Mouse (Mus musculus): ENCODE measurements around the gene Lhx5.

DNA sequence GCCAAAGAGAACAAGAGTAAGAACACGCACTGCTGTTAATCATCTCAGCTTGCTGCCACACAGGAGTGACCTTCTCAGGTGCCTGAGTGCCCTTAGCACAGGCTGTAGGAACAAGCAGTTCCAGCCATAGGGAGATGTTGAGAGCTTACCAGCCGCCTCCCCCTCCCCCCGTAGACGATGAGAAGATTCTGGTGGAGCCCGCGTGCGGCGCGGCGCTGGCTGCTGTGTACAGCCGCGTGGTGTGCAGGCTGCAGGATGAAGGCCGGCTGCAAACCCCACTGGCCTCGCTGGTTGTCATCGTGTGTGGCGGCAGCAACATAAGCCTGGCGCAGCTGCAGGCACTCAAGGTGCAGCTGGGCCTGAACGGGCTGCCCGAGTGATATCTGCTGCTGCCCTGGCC is 51.9 kb downstream of the Lhx5 start:
- TF ChIP-seq MXI1 (IDR thresholded peaks at IDR 0.05; ENCODE audit: low read depth, low read length) (no peak), CTCF (conservative IDR thresholded peaks at IDR 0.05 in 1 of 2, IDR thresholded peaks at IDR 0.05 in 1 of 2; ENCODE audit: low read depth in 2 of 2, low read length in 2 of 2) (no peak), POLR2A (IDR thresholded peaks at IDR 0.05; ENCODE audit: low read depth, low read length) (no peak), ETS1 (conservative IDR thresholded peaks at IDR 0.05; ENCODE audit: low read depth, low read length) (no peak), ZC3H11A (IDR thresholded peaks at IDR 0.05; ENCODE audit: low read depth, low read length) (no peak), HCFC1 (IDR thresholded peaks at IDR 0.05; ENCODE audit: low read depth, low read length) (no peak)
